Mouse (Mus musculus): ENCODE results near the gene Dhps. TPM values are rescaled to one million over a fixed set of nuclear protein-coding genes. Genes with fewer than 3 reads are reported as not detected.
"Not testable (repeated sequence)": the region's sequence is repeated elsewhere in the genome, so short reads cannot be mapped to it uniquely, and the experiment has no call there.

Gene Dhps
- polyA plus RNA-seq, 1 experiment: 26.0 TPM

DNA sequence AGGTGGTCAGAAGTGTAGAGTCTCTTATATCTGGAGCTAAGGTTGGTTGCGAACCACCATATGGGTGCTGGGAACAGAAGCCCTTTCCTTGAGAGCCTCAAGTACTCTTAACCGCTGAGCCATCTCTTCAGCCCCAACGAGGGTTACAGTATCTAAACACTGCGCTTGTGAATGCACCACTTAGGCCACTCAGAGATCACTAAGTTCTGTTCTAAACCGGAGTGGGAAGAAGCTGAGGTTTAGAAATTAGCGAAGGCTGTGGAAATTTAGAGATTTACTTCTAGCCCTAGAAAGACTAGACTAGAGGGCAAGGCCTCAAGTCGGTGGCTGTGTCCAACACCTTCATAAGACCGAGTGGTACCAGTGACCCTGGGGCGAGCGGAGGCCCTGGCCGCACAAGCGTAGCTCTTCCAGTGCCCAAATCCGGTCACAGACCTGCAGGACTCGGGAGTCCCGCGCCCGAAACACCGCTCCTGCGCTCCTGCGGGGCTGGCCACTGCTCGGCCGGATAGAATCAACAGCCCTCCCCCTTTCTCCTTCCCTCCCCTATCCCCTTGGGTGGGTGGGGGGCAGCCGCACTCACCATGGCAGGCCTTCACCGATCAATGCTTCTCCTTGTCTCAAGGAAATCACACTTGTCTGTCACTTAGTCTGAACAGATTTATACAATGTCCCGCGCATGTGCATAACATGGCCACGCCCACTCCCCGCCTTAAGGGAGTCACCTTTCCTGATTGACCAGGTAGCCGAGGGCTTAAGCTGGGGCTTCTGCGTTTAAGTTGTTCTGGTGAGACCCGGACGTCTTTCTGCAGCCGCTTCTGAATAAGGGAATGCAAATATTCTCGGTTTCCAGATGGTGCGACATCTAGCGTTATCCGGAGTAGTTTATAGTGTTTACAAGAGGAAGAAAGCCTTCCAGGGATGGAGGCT, 47.8 kb downstream of the Dhps start:
- peaks cover 7% of the 10 kb centered on the region for H3K4me1 ChIP-seq (ENCODE audit: control insufficient read depth, insufficient read depth, low read length)
- DNase-seq: peak; percentile 96
- whole genome bisulfite sequencing: 6% methylated on average over 37 of the region's 37 CpGs
- H3K4me3 ChIP-seq (ENCODE audit: insufficient read depth, low read depth, low read length): peak overlapping the region; percentile 86
- TF ChIP-seq POLR2A (IDR thresholded peaks at IDR 0.05; ENCODE audit: low read depth, low read length) (peak; percentile 14), CTCF (conservative IDR thresholded peaks at IDR 0.05; ENCODE audit: insufficient read depth, insufficient read length, low read depth, low read length) (0 out of 2 replicates have a peak, but pooled peaks have one; percentile 2)
- H3K27ac ChIP-seq (ENCODE audit: insufficient read depth, low read depth, low read length): peak overlapping the region; percentile 59
- no peaks in the 10 kb centered on the region for H3K36me3 ChIP-seq (ENCODE audit: control insufficient read depth, insufficient read depth, low read length)
- H3K27me3 ChIP-seq (replicated peaks; ENCODE audit: control insufficient read depth, insufficient read depth, low read length): no peaks in the 10 kb centered on the region

DNA sequence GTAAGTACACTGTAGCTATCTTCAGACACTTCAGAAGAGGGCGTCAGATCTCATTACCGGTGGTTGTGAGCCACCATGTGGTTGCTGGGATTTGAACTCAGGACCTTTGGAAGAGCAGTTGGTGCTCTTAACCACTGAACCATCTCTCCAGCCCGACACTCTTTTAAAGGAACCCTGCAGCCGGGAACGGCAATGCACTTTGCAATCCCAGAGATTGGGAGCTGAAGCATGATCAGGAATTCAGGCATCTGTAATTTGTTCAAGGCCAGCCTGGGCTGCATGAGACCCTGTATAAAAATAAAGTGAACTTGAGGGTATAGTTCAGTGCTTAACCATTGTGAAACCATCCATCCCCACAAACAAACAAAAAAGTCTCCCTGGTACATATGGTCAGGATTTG, 48.7 kb downstream of the Dhps start:
- H3K27me3 ChIP-seq (replicated peaks; ENCODE audit: control insufficient read depth, insufficient read depth, low read length); DNase-seq; H3K4me1 ChIP-seq (ENCODE audit: control insufficient read depth, insufficient read depth, low read length); H3K4me3 ChIP-seq (ENCODE audit: insufficient read depth, low read depth, low read length); H3K36me3 ChIP-seq (ENCODE audit: control insufficient read depth, insufficient read depth, low read length); H3K27ac ChIP-seq (ENCODE audit: insufficient read depth, low read depth, low read length): not testable (repeated sequence)
- 83% methylated on average over 5 of the region's 5 CpGs for WGBS

DNA sequence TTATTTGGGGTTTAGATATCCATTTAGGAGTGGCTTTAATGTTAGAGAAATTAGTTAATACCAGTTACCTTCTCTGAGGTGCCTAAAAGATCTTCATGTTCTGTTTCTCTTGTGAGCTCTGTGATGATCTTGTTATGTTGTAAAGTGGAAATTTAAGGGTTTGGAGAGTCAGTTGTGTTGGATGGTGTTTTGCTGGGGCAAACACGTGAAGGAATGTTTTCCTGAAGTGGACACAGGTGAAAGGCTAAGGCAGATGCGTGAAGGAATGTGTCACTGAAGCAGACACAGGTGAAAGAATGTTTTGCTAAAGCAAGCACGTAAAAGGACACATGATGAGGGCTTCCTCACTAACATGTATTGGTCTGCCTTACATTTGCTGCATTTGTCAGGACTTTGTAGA, 51.4 kb downstream of the Dhps start, which contains the start of gene Zfp791:
Gene Zfp791, minus strand, starts transcription at position 101 of the 400 bp plus-strand sequence.
- 76% methylated on average over 3 of the region's 3 CpGs for WGBS

DNA sequence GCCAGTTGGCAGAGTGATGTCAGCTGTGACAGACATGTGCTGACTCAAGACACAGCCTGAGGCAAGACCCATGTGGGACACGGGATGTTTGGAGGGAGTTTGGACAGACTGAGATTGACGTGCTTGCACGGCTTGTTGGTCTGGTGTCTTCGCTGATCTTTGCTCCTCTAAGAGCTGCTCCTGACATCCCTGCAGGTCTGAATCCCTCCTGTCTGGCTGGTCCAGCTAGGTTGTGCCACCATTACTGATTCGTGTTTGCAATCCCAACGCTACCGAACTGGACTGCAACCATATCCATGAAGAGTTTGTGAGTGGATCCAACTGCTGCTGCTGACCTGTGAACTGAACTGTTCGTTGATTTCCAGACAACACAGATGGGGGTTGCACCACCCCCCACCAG, 52.1 kb downstream of the Dhps start:
- H3K36me3 ChIP-seq (ENCODE audit: control insufficient read depth, insufficient read depth, low read length): no peaks in the 10 kb centered on the region
- H3K4me1 ChIP-seq (ENCODE audit: control insufficient read depth, insufficient read depth, low read length): peaks cover 5% of the 10 kb centered on the region
- no peaks in the 10 kb centered on the region for H3K27me3 ChIP-seq (replicated peaks; ENCODE audit: control insufficient read depth, insufficient read depth, low read length)
- no peak for TF ChIP-seq POLR2A (IDR thresholded peaks at IDR 0.05; ENCODE audit: low read depth, low read length)
- TF ChIP-seq CTCF (conservative IDR thresholded peaks at IDR 0.05; ENCODE audit: insufficient read depth, insufficient read length, low read depth, low read length): no peak
- no peak for DNase-seq
- 92% methylated on average over 8 of the region's 8 CpGs for WGBS
- H3K27ac ChIP-seq (ENCODE audit: insufficient read depth, low read depth, low read length): no peak overlapping the region
- H3K4me3 ChIP-seq (ENCODE audit: insufficient read depth, low read depth, low read length): no peak overlapping the region

More for the DNA sequence above, 51.4 kb downstream of the Dhps start, which contains the start of gene Zfp791:
- Histone ChIP-seq H3K4me1 (ENCODE audit: control insufficient read depth, insufficient read depth, low read length) (peaks cover 7% of the 10 kb centered on the region), H3K27me3 (replicated peaks; ENCODE audit: control insufficient read depth, insufficient read depth, low read length) (no peaks in the 10 kb centered on the region), H3K36me3 (ENCODE audit: control insufficient read depth, insufficient read depth, low read length) (no peaks in the 10 kb centered on the region), H3K27ac (ENCODE audit: insufficient read depth, low read depth, low read length) (no peak within 1 kb of the TSS), H3K4me3 (ENCODE audit: insufficient read depth, low read depth, low read length) (no peak within 1 kb of the TSS)
- TF ChIP-seq CTCF (conservative IDR thresholded peaks at IDR 0.05; ENCODE audit: insufficient read depth, insufficient read length, low read depth, low read length) (no peak), POLR2A (IDR thresholded peaks at IDR 0.05; ENCODE audit: low read depth, low read length) (no peak)
- DNase-seq: no peak

Other genes with a start within 250 kb of the Dhps start
- gene Dand5, start 248.9 kb upstream of the Dhps start, polyA plus RNA-seq (2012; rRNA removed): 4.4 and 4.5 TPM in 2 replicates
- 24.2 and 41.0 TPM in 2 replicates for gene Gadd45gip1, start 240.2 kb upstream of the Dhps start, polyA plus RNA-seq (2012; rRNA removed)
- 73.0 TPM in 2 replicates for gene Rad23a, start 231.1 kb upstream of the Dhps start, polyA plus RNA-seq (2012; rRNA removed)
- gene Calr, start 224.8 kb upstream of the Dhps start, polyA plus RNA-seq (2012; rRNA removed): 316 and 337 TPM in 2 replicates
- 37.5 and 37.6 TPM in 2 replicates for gene Farsa, start 214.8 kb upstream of the Dhps start, polyA plus RNA-seq (2012; rRNA removed)
- 0.87 and 1.7 TPM in 2 replicates for gene Syce2, start 199.6 kb upstream of the Dhps start, polyA plus RNA-seq (2012; rRNA removed)
- 700 TPM in 2 replicates for gene Gcdh, start 177.8 kb upstream of the Dhps start, polyA plus RNA-seq (2012; rRNA removed)
- 3.2 and 6.0 TPM in 2 replicates for gene Klf1, start 169.8 kb upstream of the Dhps start, polyA plus RNA-seq (2012; rRNA removed)
- gene Dnase2a, start 163.2 kb upstream of the Dhps start, polyA plus RNA-seq (2012; rRNA removed): 19.0 and 20.1 TPM in 2 replicates
- 0.18 and 0.38 TPM in 2 replicates for gene Mast1, start 134.4 kb upstream of the Dhps start, polyA plus RNA-seq (2012; rRNA removed)
- gene Rtbdn, start 124.8 kb upstream of the Dhps start, polyA plus RNA-seq (2012; rRNA removed): not detected in 2 replicates
- gene Gm49661, start 102.3 kb upstream of the Dhps start, polyA plus RNA-seq (2012; rRNA removed): not detected in 2 replicates
- gene Prdx2, start 102.2 kb upstream of the Dhps start, polyA plus RNA-seq (2012; rRNA removed): 304 and 376 TPM in 2 replicates
- 29.4 and 34.4 TPM in 2 replicates for gene Rnaseh2a, start 102.0 kb upstream of the Dhps start, polyA plus RNA-seq (2012; rRNA removed)
- gene Junb, start 93.0 kb upstream of the Dhps start, polyA plus RNA-seq (2012; rRNA removed): 19.2 and 20.9 TPM in 2 replicates
- 34.5 and 34.6 TPM in 2 replicates for gene Hook2, start 81.2 kb upstream of the Dhps start, polyA plus RNA-seq (2012; rRNA removed)
- gene Best2, start 57.2 kb upstream of the Dhps start, polyA plus RNA-seq (2012; rRNA removed): not detected in 2 replicates
- 266 and 270 TPM in 2 replicates for gene Asna1, start 46.5 kb upstream of the Dhps start, polyA plus RNA-seq (2012; rRNA removed)
- 103 and 111 TPM in 2 replicates for gene Trir, start 44.9 kb upstream of the Dhps start, polyA plus RNA-seq (2012; rRNA removed)
- gene Tnpo2, start 34.8 kb upstream of the Dhps start, polyA plus RNA-seq (2012; rRNA removed): 36.1 and 45.0 TPM in 2 replicates
- gene Fbxw9, start 11.7 kb upstream of the Dhps start, polyA plus RNA-seq (2012; rRNA removed): 32.6 and 39.6 TPM in 2 replicates
- gene Gm5741, start 3.8 kb upstream of the Dhps start, polyA plus RNA-seq (2012; rRNA removed): 0.91 TPM in 1 of 2 replicates, not detected in the other
- gene Wdr83os, start 9.0 kb downstream of the Dhps start, polyA plus RNA-seq (2012; rRNA removed): 141 and 157 TPM in 2 replicates
- gene Wdr83, start 9.5 kb downstream of the Dhps start, polyA plus RNA-seq (2012; rRNA removed): 33.7 and 37.7 TPM in 2 replicates
- gene Man2b1, start 11.5 kb downstream of the Dhps start, polyA plus RNA-seq (2012; rRNA removed): 111 and 116 TPM in 2 replicates
- gene Zfp791, start 51.3 kb downstream of the Dhps start, polyA plus RNA-seq (2012; rRNA removed): 0.76 and 0.84 TPM in 2 replicates
- not detected in 2 replicates for gene Cks1brt, start 80.2 kb downstream of the Dhps start, polyA plus RNA-seq (2012; rRNA removed)
- not detected in 2 replicates for gene Olfr371, start 154.2 kb downstream of the Dhps start, polyA plus RNA-seq (2012; rRNA removed)
- gene Orc6, start 227.9 kb downstream of the Dhps start, polyA plus RNA-seq (2012; rRNA removed): 6.9 and 9.9 TPM in 2 replicates
- gene Vps35, start 228.0 kb downstream of the Dhps start, polyA plus RNA-seq (2012; rRNA removed): 26.0 and 33.3 TPM in 2 replicates

All from kidney, adult 2 months (tissue).